Mouse (Mus musculus): ENCODE results near the gene Nrcam. TPM values are rescaled to one million over a fixed set of nuclear protein-coding genes. Genes with fewer than 3 reads are reported as not detected.

The Nrcam gene
- polyA plus RNA-seq, 1 experiment from 2014 or later: 133 TPM

DNA sequence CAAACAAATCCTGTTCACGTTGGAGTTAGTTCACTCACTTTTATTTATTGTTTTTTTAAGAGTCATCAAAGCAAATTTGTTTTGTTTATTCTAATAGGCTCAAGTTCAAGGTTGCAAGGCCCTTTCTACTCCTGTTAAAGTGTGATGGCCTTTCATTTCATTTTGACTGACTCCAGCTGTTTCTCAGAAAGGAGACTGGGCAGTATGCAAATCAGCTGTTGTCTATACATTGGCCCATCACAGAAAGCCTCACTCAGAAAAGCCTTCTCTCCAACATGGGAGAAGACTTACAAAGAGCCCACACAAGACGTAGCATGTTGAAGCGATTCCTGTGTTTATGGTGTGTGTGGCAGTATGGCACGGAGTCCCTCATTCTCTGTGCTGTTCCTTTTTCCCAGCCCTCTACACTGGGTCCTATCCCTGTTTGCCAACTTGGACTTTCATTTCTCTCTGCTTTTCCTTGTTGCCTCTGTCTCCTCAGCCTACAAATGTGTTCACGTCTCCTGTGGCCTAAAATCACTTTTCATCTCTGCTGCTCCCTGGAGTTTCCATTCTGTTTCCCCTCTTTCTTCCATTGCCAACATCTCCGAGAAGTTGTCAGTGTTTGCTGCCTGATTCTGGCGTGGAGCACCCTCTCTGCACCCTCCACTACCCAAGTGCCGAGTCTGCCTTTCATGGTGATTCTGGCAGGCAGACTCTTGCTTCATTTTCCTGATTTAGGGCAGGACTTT is 49.9 kb downstream of the Nrcam start:
- Histone ChIP-seq H3K9me3 (no peaks in the 10 kb centered on the region), H3K36me3 (no peaks in the 10 kb centered on the region), H3K4me1 (replicated peaks) (peaks cover 8% of the 10 kb centered on the region), H3K4me3 (no peak overlapping the region), H3K27me3 (no peaks in the 10 kb centered on the region), H3K4me2 (no peak overlapping the region), H3K27ac (no peak overlapping the region), H3K9ac (no peak overlapping the region)
- 60% methylated on average over 8 of the region's 8 CpGs for WGBS
- no peak for ATAC-seq (ENCODE audit: low FRiP score)

DNA sequence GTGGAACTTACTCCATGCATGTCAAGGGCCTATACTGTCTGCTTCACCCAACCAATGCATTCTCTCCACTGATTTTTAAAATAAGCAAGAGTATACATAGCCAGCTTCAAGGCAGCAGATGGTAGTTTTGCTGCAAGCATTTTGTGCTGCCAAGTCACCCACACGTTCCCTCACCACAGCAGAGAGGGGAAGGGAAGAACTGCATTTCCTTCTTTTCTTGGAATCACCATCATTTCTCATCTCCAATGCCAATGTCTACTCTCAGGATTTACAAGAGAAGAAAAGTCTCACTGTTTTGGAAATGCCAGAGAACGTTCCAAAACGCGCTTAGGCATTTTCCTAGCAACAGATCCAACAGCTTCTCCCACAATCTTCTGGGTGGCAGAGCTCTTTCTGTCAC is 52.1 kb downstream of the Nrcam start:
- Histone ChIP-seq H3K27ac (0 out of 2 replicates have a peak overlapping the region, but pooled peaks have one; percentile 1), H3K27me3 (no peaks in the 10 kb centered on the region), H3K4me1 (replicated peaks) (peaks cover 11% of the 10 kb centered on the region), H3K4me2 (no peak overlapping the region), H3K4me3 (no peak overlapping the region), H3K36me3 (no peaks in the 10 kb centered on the region), H3K9ac (no peak overlapping the region), H3K9me3 (no peaks in the 10 kb centered on the region)
- 83% methylated on average over 4 of the region's 4 CpGs for WGBS
- no peak for ATAC-seq (ENCODE audit: low FRiP score)

DNA sequence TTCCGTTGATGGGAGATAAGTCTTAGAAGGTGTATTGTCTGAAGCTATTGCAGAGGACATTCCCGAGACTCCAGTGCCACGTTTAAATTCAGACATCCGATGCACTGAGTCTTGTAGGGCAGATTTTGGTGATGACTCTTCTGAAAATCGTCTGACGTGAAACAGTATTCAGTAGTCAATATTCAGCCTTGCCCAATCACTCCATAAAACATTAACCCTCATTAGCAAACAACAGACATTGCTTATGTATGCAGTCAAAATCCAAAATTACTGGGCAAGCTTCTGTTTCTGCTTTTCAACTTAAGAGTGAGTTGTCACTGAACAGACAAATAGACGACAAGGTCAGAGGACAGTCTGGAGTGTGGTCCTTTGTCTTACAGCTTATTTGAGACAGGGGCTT is 57.7 kb downstream of the Nrcam start:
- H3K9ac ChIP-seq: no peak overlapping the region
- no peak overlapping the region for H3K4me3 ChIP-seq
- peaks cover 24% of the 10 kb centered on the region for H3K4me1 ChIP-seq (replicated peaks)
- 0 out of 2 replicates have a peak overlapping the region, but pooled peaks have one; percentile 24 for H3K27ac ChIP-seq
- no peak overlapping the region for H3K4me2 ChIP-seq
- H3K9me3 ChIP-seq: no peaks in the 10 kb centered on the region
- H3K36me3 ChIP-seq: no peaks in the 10 kb centered on the region
- H3K27me3 ChIP-seq: no peaks in the 10 kb centered on the region
- no peak for ATAC-seq (ENCODE audit: low FRiP score)
- WGBS: 18% methylated on average over 7 of the region's 7 CpGs

DNA sequence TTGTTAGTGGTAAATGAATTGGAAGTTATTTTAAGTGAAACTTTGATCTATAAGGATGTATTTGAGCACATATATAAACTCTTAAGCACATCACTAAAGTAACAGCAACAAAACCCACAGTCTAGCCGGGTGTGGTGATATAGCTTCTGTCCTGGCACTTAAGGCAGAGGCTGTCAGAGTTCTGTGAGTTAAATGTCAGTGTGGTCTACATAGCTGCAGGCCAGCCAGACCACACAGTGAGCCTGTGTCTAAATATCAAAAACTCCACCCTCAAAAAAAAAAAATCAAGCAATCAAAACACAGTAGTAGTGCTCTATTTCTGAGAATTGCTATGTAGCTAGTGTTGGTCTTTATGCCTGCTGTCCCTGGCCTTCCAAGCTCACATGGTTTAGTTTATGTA is 59.5 kb downstream of the Nrcam start:
- H3K4me2 ChIP-seq: no peak overlapping the region
- H3K27me3 ChIP-seq: no peaks in the 10 kb centered on the region
- peaks cover 26% of the 10 kb centered on the region for H3K4me1 ChIP-seq (replicated peaks)
- no peak overlapping the region for H3K4me3 ChIP-seq
- no peak overlapping the region for H3K27ac ChIP-seq
- no peaks in the 10 kb centered on the region for H3K9me3 ChIP-seq
- no peaks in the 10 kb centered on the region for H3K36me3 ChIP-seq
- H3K9ac ChIP-seq: no peak overlapping the region
- no peak for ATAC-seq (ENCODE audit: low FRiP score)
- WGBS: 38% methylated on average over 1 of the region's 1 CpGs

DNA sequence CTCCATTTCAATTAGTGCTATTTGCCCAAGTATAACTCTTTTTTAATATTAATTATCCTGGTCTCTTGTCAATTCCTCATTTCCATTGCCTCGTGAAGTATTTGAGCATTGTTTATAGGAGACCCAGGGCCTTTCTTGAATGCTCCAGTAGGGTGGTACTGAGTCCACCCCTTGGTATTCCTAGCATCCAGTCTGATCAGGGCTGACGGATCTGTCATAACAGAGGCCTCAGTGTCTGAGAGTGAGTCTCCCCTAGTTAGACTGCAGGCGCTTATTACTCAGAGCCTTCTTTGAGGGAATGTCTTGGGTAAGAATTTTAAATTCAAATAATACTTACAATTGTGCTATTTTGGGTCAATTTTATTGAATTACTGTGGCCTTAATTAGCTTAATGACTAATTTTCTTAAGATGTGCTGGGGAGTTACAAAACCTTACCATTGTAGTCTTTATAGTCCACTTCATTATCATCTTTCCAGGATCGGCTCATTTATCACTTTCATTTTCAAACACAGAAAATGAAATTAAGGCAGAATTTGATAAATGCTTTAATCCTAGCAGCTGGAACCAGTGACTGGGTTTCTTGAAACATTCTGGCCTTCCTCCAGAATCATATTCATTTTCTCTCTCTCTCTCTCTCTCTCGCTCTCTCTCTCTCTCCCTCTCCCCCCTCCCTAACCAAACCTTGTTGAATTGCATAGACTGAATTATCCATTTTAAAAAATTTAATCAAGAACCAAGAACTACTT is 61.9 kb downstream of the Nrcam start:
- Histone ChIP-seq H3K27ac (no peak overlapping the region), H3K27me3 (no peaks in the 10 kb centered on the region), H3K36me3 (no peaks in the 10 kb centered on the region), H3K4me3 (no peak overlapping the region), H3K9ac (no peak overlapping the region), H3K9me3 (no peaks in the 10 kb centered on the region), H3K4me1 (replicated peaks) (peaks cover 18% of the 10 kb centered on the region), H3K4me2 (no peak overlapping the region)
- ATAC-seq (ENCODE audit: low FRiP score): no peak
- 71% methylated on average over 5 of the region's 5 CpGs for WGBS

DNA sequence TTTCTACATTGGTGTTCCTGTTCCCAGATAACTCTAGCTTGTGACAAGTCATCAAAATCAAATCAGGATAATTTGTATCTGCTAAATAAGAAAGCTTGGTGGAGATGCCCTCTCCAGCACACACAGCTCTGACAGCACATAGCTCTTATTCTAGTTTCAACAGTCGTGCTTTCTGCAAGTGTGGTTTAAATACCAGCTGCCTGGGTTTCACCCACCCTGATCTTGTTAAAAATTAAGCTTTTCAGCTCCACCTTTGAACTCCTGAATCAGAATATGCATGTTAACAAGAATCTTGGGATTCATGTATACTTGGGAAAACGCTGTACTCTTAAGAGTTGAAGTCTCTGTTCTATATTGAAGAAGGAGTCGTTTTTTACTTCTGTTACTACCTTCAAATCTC is 66.2 kb downstream of the Nrcam start:
- peaks cover 10% of the 10 kb centered on the region; the same call in 1 of the 2 replicates for H3K4me1 ChIP-seq (replicated peaks)
- no peaks in the 10 kb centered on the region for H3K9me3 ChIP-seq
- H3K4me3 ChIP-seq: no peak overlapping the region
- no peak overlapping the region for H3K9ac ChIP-seq
- H3K36me3 ChIP-seq: no peaks in the 10 kb centered on the region
- no peaks in the 10 kb centered on the region for H3K27me3 ChIP-seq
- no peak overlapping the region for H3K4me2 ChIP-seq
- no peak for ATAC-seq (ENCODE audit: low FRiP score)
- H3K27ac ChIP-seq: no peak overlapping the region
- WGBS: 84% methylated on average over 3 of the region's 3 CpGs

DNA sequence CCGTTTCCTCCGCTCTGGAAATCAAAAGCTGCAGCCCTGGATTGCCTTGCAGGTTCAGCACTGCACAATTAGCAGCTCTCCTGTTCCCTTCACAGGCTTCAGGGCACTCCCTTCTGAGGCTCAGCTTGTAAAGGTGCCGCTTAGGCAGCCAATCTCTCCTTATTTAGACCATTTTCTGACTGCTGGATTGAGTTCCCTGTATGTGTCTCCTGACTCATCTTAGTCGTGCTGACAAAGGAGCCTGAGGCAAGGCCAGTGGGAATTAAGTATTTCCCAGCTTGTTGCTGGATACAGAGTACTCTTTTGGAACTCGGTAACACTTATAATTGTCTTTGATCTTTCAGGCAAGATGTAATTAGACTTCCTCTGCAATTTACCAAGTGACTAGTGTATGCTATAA is 69.1 kb downstream of the Nrcam start:
- Histone ChIP-seq H3K4me1 (replicated peaks) (peaks cover 24% of the 10 kb centered on the region), H3K27me3 (no peaks in the 10 kb centered on the region), H3K9ac (no peak overlapping the region), H3K4me2 (no peak overlapping the region), H3K4me3 (no peak overlapping the region), H3K27ac (peak overlapping the region; percentile 44; the same call in 1 of the 2 replicates), H3K9me3 (no peaks in the 10 kb centered on the region), H3K36me3 (no peaks in the 10 kb centered on the region)
- WGBS: 48% methylated on average over 5 of the region's 5 CpGs
- ATAC-seq (ENCODE audit: low FRiP score): no peak

DNA sequence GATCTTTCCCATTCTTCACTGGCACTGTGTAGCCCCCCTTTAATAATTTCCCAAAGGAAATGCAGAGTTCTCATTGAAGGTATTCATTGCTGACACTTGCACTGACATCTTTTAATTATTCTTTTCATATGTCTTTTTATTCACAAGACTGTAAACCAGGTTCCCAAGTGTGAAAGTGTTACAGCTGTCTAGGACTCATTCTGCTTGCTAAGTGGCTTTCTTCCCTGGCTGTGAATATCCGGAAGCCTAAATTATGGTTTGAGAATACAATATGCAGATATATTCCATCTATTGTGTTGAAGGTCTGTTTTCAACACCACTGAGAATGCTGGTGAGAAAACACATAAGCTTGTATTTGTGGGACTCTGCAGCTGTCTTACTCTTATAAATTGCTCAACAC is 73.4 kb downstream of the Nrcam start:
- Histone ChIP-seq H3K36me3 (no peaks in the 10 kb centered on the region), H3K27me3 (no peaks in the 10 kb centered on the region), H3K9me3 (no peaks in the 10 kb centered on the region), H3K4me3 (no peak overlapping the region), H3K27ac (peak overlapping the region; percentile 84), H3K4me2 (no peak overlapping the region), H3K9ac (no peak overlapping the region), H3K4me1 (replicated peaks) (peaks cover 43% of the 10 kb centered on the region)
- 39% methylated on average over 1 of the region's 1 CpGs for WGBS
- no peak for ATAC-seq (ENCODE audit: low FRiP score)

DNA sequence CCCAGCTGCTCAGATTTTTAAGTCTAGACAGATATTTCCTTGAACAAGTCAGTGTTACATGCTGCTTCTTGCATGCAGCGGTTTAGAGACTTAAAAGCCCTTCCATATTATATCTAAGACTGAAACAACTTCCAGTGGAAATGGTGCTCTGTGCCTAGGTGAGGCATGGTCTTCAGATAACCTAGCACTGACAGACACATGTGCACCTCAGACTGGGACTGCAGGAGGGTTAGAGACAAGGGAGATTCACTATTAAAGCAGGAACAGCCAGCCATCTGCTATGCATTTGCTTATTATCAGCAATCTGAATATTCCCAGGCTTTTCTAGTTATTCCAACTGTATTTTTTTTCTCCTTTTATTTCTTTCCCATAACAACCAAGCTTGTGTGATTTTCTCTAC is 74.6 kb downstream of the Nrcam start:
- peak; percentile 64; the same call in 1 of the 2 replicates for ATAC-seq (ENCODE audit: low FRiP score)
- H3K4me1 ChIP-seq (replicated peaks): peaks cover 36% of the 10 kb centered on the region
- no peak overlapping the region for H3K9ac ChIP-seq
- 81% methylated on average over 1 of the region's 1 CpGs for WGBS
- peak overlapping the region; percentile 84 for H3K27ac ChIP-seq
- no peaks in the 10 kb centered on the region for H3K36me3 ChIP-seq
- no peak overlapping the region for H3K4me3 ChIP-seq
- H3K27me3 ChIP-seq: no peaks in the 10 kb centered on the region
- H3K9me3 ChIP-seq: no peaks in the 10 kb centered on the region
- H3K4me2 ChIP-seq: no peak overlapping the region

DNA sequence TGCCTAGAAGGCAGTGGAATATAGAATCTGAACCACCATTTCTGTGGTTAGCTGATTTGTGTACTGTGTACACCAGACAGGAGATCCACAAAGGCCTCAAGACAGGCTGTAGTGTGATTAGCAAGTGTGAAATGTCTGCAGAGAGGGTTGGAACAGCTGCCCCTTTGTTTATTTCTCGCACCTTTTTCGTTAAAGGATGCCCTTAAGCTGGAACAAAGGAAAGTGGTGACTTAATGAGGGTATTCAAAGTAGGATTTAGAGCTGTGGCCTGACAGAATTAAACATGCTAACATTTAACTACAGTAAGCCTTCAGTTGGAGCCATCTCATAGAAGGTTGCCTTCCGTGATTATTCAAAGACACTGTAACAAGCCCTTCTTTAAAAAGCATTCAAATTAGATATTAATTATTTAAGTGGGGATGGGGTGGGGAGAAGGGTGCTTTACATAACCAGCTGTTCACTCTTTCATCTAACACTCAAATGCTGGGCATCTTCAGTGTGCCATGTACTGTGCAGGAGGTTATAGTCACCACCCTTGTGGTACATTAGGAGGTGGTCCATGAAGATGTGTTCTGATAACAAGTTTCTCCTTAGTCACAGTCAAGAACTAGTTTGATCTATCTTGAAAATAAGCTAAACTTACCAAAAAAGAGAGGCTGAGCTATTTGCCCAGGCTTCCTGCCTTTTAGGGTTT is 75.2 kb downstream of the Nrcam start:
- no peak overlapping the region for H3K4me2 ChIP-seq
- H3K9me3 ChIP-seq: no peaks in the 10 kb centered on the region
- no peaks in the 10 kb centered on the region for H3K27me3 ChIP-seq
- H3K4me3 ChIP-seq: no peak overlapping the region
- no peak overlapping the region for H3K9ac ChIP-seq
- H3K4me1 ChIP-seq (replicated peaks): peaks cover 38% of the 10 kb centered on the region
- no peaks in the 10 kb centered on the region for H3K36me3 ChIP-seq
- WGBS: 8% methylated on average over 3 of the region's 3 CpGs
- H3K27ac ChIP-seq: peak overlapping the region; percentile 84
- ATAC-seq (ENCODE audit: low FRiP score): peak; percentile 79

DNA sequence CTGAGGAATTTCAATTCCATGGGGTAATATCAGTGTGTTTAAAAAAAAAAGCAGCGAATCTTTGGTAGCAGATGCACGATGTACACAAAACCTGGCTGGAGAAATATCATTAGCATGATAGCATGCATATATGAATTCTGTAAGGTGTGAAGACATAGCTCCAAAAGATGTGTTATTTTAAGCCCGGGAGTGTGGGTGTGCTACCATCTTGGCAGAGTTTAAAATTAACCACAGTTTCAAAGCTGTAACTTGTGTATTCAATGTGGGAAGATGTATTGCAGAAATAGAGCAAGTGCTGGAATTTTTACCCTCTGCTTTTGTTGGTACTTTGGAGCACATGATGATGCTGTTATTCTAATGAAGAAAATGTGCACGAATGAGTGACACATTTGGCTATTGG is 81.1 kb downstream of the Nrcam start:
- Histone ChIP-seq H3K27me3 (no peaks in the 10 kb centered on the region), H3K4me1 (replicated peaks) (peaks cover 8% of the 10 kb centered on the region), H3K27ac (no peak overlapping the region), H3K9ac (no peak overlapping the region), H3K4me2 (no peak overlapping the region), H3K9me3 (no peaks in the 10 kb centered on the region), H3K36me3 (no peaks in the 10 kb centered on the region), H3K4me3 (no peak overlapping the region)
- 83% methylated on average over 4 of the region's 4 CpGs for WGBS
- no peak for ATAC-seq (ENCODE audit: low FRiP score)

DNA sequence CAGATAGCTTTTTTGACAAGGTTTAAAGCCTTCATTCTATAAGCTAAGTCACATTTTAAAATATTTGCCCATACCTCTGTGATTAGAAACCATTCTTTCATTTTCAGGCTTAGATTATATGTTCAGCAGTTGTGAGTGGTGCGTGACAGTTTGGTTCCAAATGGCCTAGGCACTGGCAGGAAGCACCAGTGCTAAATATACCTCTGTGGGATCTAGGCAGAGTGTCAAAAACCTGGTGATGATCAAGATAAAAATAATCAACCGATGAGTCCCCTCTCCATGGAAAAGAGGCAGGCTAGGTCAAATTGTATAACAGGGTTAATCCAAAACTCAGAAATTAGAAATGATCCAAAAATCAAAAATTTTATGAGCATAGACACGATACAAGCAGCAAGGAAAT is 82.3 kb downstream of the Nrcam start:
- Histone ChIP-seq H3K9me3 (no peaks in the 10 kb centered on the region), H3K4me1 (replicated peaks) (peaks cover 7% of the 10 kb centered on the region; the same call in 1 of the 2 replicates), H3K9ac (no peak overlapping the region), H3K36me3 (no peaks in the 10 kb centered on the region), H3K4me2 (no peak overlapping the region), H3K27me3 (no peaks in the 10 kb centered on the region), H3K27ac (no peak overlapping the region), H3K4me3 (no peak overlapping the region)
- WGBS: 89% methylated on average over 3 of the region's 3 CpGs
- no peak for ATAC-seq (ENCODE audit: low FRiP score)
